Mouse (Mus musculus) stomach, embryonic 14.5 days (tissue): ENCODE measurements around the gene Gm45808. TPM values are rescaled to one million over a fixed set of nuclear protein-coding genes. Genes with fewer than 3 reads are reported as not detected.

Experiments used
- ATAC-seq: fragments of 200-750 bp; cut with Nextera tagmentation; 2 replicates; pipeline ENCODE4 v1.8.0; 2017; ENCODE audit warnings: low read depth, moderate TSS enrichment; ENCODE audit not compliant: insufficient number of reproducible peaks, insufficient read depth, low FRiP score
- H3K27ac ChIP-seq: fragments of 300-500 bp; sonication (generic); 2 replicates; pipeline ENCODE4 v1.5.1; 2014; ENCODE audit warnings: mild to moderate bottlenecking, low read length, moderate library complexity, mixed read lengths
- H3K27me3 ChIP-seq: fragments of 300-500 bp; sonication (generic); 2 replicates; pipeline ENCODE4 v1.6.1; 2014; ENCODE audit warnings: low read length, control low read depth, mixed read lengths; ENCODE audit not compliant: control insufficient read depth, insufficient read depth
- H3K36me3 ChIP-seq: fragments of 300-500 bp; sonication (generic); 2 replicates; pipeline ENCODE4 v1.6.1; 2014; ENCODE audit warnings: mild to moderate bottlenecking, control low read depth, low read length, moderate library complexity, mixed read lengths; ENCODE audit not compliant: control insufficient read depth, insufficient read depth
- H3K4me1 ChIP-seq: fragments of 300-500 bp; sonication (generic); 2 replicates; pipeline ENCODE4 v1.6.1; 2014; ENCODE audit warnings: low read length, control low read depth, mixed read lengths; ENCODE audit not compliant: control insufficient read depth, insufficient read depth
- H3K4me2 ChIP-seq: fragments of 300-500 bp; sonication (generic); replicated peaks from 2 replicates; pipeline ENCODE4 v1.6.1; 2014; ENCODE audit warnings: low read depth, low read length, control low read depth
- H3K4me3 ChIP-seq: fragments of 300-500 bp; sonication (generic); 2 replicates; pipeline ENCODE4 v1.5.1; 2014; ENCODE audit warnings: low read depth, low read length, control low read depth
- H3K9ac ChIP-seq: fragments of 300-500 bp; sonication (generic); replicated peaks from 2 replicates; pipeline ENCODE4 v1.6.1; 2014; ENCODE audit warnings: low read depth, mild to moderate bottlenecking, control low read depth, low read length, moderate library complexity, mixed read lengths
- H3K9me3 ChIP-seq: fragments of 300-500 bp; sonication (generic); 2 replicates; pipeline ENCODE4 v1.6.1; 2016; ENCODE audit warnings: low read depth, low read length, control low read depth; ENCODE audit not compliant: control insufficient read depth
- WGBS: fragments of 180-500 bp; shearing (Covaris S2); extraction: QIAGEN DNeasy Blood & Tissue Kit; methylation state at CpG from one replicate; pipeline ENCODE4 v1.1.7; 2014; 5-methylcytosine and 5-hydroxymethylcytosine counted together
- polyA plus RNA-seq: library from polyadenylated mRNA; unstranded; fragments of >200 nt; fragmentation: Nextera tagmentation; extraction: Ambion mirVana; gene quantifications from 2 replicates; pipeline ENCODE4 v1.2.1, GENCODE M21; 2014

The Gm45808 gene
- polyA plus RNA-seq, 1 experiment from 2014 or later = not detected

- H3K4me1 ChIP-seq = peaks cover 28% of the 10 kb centered on the region
- H3K27ac ChIP-seq = no peak overlapping the region; the same call in 1 of the 2 replicates
- peaks cover 31% of the 10 kb centered on the region for H3K36me3 ChIP-seq
- H3K27me3 ChIP-seq = no peaks in the 10 kb centered on the region
- H3K4me3 ChIP-seq = no peak overlapping the region
- WGBS = 73% methylated on average over 13 of the region's 13 CpGs
- H3K9ac ChIP-seq = no peak overlapping the region
- no peaks in the 10 kb centered on the region for H3K9me3 ChIP-seq
- no peak for ATAC-seq
- H3K4me2 ChIP-seq = no peak overlapping the region; the same call in 1 of the 2 replicates
These were observed 30.5 kb downstream of the Gm45808 start for GRCm38 (mm10) chr7:45455932-45456696.

- 89% methylated on average over 15 of the region's 15 CpGs for WGBS
- Histone ChIP-seq H3K36me3 (peaks cover 32% of the 10 kb centered on the region), H3K9me3 (no peaks in the 10 kb centered on the region)
These were observed 31.6 kb downstream of the Gm45808 start for GRCm38 (mm10) chr7:45454971-45455370.

GRCm38 (mm10) chr7:45451344-45451982 is 35.1 kb downstream of the Gm45808 start:
- H3K4me1 ChIP-seq = no peaks in the 10 kb centered on the region
- H3K27me3 ChIP-seq = no peaks in the 10 kb centered on the region
- no peaks in the 10 kb centered on the region for H3K9me3 ChIP-seq
- H3K4me2 ChIP-seq = no peak overlapping the region
- peaks cover 31% of the 10 kb centered on the region for H3K36me3 ChIP-seq
- ATAC-seq = peak; percentile 73; the same call in 1 of the 2 replicates
- H3K4me3 ChIP-seq = no peak overlapping the region
- 55% methylated on average over 23 of the region's 23 CpGs for WGBS
- H3K9ac ChIP-seq = no peak overlapping the region
- H3K27ac ChIP-seq = no peak overlapping the region

More at GRCm38 (mm10) chr7:45454971-45455370, 31.6 kb downstream of the Gm45808 start:
- no peak for ATAC-seq
- Histone ChIP-seq H3K4me2 (no peak overlapping the region), H3K4me1 (peaks cover 17% of the 10 kb centered on the region), H3K4me3 (no peak overlapping the region), H3K9ac (no peak overlapping the region), H3K27me3 (no peaks in the 10 kb centered on the region), H3K27ac (no peak overlapping the region)

- 93% methylated on average over 1 of the region's 1 CpGs for WGBS
- Histone ChIP-seq H3K36me3 (peaks cover 37% of the 10 kb centered on the region), H3K4me2 (no peak overlapping the region), H3K27me3 (no peaks in the 10 kb centered on the region), H3K27ac (no peak overlapping the region), H3K9me3 (no peaks in the 10 kb centered on the region), H3K4me3 (no peak overlapping the region), H3K9ac (no peak overlapping the region), H3K4me1 (no peaks in the 10 kb centered on the region)
- no peak for ATAC-seq
These were observed 36.6 kb downstream of the Gm45808 start for GRCm38 (mm10) chr7:45449974-45450373.

GRCm38 (mm10) chr7:45447325-45447990 is 39.2 kb downstream of the Gm45808 start:
- H3K4me2 ChIP-seq = no peak overlapping the region
- peaks cover 40% of the 10 kb centered on the region; the same call in 1 of the 2 replicates for H3K36me3 ChIP-seq
- no peaks in the 10 kb centered on the region for H3K27me3 ChIP-seq
- H3K4me3 ChIP-seq = no peak overlapping the region
- H3K9me3 ChIP-seq = no peaks in the 10 kb centered on the region
- no peak overlapping the region for H3K27ac ChIP-seq
- no peaks in the 10 kb centered on the region for H3K4me1 ChIP-seq
- ATAC-seq = no peak
- H3K9ac ChIP-seq = no peak overlapping the region
- 36% methylated on average over 11 of the region's 11 CpGs for WGBS

DNA sequence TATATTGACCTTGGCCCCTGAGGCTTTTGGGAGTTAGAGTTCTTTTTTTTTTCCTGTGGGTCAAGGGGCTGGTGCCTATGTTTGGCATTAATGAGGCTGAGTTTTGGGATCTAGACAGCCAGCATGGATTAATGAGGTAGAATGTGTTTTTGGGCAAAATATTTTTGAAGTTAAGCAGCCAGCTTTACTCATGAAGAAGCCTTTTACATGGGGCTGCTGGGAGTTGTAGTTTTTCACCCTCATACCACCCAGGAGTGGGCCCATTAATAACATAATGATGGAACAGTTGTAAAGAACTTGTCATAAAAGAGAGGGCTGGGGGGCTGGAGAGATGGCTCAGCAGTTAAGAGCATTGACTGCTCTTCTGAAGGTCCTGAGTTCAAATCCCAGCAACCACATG is 40.0 kb downstream of the Gm45808 start:
- Histone ChIP-seq H3K9me3 (no peaks in the 10 kb centered on the region), H3K4me2 (no peak overlapping the region), H3K27me3 (no peaks in the 10 kb centered on the region), H3K4me1 (no peaks in the 10 kb centered on the region), H3K9ac (no peak overlapping the region), H3K27ac (no peak overlapping the region), H3K36me3 (peaks cover 39% of the 10 kb centered on the region; the same call in 1 of the 2 replicates), H3K4me3 (no peak overlapping the region)
- ATAC-seq = no peak

DNA sequence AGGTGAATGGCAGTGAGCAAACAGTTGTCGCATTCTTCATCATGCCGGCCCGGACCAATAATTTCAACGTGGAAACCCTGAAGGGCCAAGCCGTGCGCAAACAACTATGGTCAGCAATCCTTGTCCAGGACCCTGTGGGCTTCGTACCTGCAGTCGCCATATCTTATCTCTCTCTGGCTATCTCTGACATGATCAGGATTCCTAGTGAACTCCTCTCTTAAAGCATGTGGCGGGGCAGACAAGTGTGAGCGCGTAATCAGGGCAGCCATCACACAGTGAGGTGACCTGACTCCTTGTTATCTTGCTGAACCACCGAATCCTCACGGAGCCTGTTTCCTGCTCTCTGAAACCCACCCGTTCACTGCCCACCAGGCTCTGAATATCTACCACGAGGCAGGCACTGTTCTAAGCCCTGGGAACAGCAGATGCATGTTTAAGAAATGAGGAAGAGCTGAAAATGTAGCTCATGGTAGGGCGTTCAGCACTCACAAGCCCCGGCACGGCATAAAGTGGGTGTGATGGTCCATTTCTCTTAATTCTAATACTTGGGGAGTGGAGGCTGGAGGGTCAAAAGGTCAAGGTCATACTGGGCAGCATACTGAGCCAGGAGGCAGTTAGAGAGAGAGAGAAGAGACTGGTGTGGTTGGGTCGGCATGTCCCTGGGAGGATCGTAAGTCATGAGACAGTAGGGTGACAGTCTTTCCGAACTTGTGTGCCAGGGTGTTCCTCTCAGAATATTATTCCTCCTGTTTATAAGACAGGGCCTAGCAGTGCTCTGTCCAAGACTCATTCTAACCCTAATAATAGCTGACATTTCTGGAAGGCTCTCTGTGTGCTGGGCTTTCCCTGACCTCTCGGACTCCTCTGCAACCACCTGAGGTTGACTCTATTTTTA is 42.8 kb downstream of the Gm45808 start:
- Histone ChIP-seq H3K36me3 (peaks cover 41% of the 10 kb centered on the region), H3K4me2 (no peak overlapping the region), H3K27me3 (no peaks in the 10 kb centered on the region), H3K4me3 (no peak overlapping the region), H3K27ac (no peak overlapping the region), H3K9me3 (no peaks in the 10 kb centered on the region), H3K9ac (no peak overlapping the region), H3K4me1 (no peaks in the 10 kb centered on the region)
- WGBS = 80% methylated on average over 22 of the region's 22 CpGs
- ATAC-seq = no peak
